Mouse (Mus musculus): ENCODE data around the gene Ldhc. TPM values are rescaled to one million over a fixed set of nuclear protein-coding genes. Genes with fewer than 3 reads are reported as not detected.

Ldhc gene
- polyA plus RNA-seq, 1 experiment from 2014 or later, result 0.19 TPM

DNA sequence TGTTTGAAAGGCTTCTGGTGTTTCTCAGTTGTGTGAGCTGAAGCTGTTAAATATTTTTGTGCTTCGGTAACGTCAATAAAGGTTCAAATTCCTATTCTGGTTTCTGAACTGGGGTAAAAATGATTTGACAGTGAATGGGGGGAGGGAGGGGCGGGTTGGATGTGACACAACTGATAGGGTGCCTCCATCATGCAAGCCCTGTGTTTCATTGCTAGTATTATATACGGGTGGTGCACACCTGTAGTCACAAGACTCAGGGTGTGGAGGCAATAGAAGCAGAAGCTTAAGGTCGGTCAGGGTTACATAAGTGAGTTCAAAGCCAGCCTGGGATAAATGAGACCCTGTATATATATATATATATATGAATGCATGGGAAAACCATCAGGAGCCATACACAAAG lies 21.1 kb upstream of the Ldhc start:
- H3K36me3 ChIP-seq (ENCODE audit: control insufficient read depth, insufficient read depth, low read length), result no peaks in the 10 kb centered on the region
- no peaks in the 10 kb centered on the region for H3K27me3 ChIP-seq (ENCODE audit: control insufficient read depth, insufficient read depth, low read length)
- 0 out of 2 replicates have a peak, but pooled peaks cover 4% of the 10 kb centered on the region for H3K4me1 ChIP-seq (ENCODE audit: control insufficient read depth, insufficient read depth, low read length)
- ATAC-seq (ENCODE audit: low read depth), result no peak
- no peak overlapping the region for H3K4me2 ChIP-seq (ENCODE audit: low read depth, low read length)
- no peak overlapping the region for H3K9ac ChIP-seq (replicated peaks; ENCODE audit: low read depth, low read length)
- H3K27ac ChIP-seq (ENCODE audit: low read depth, low read length), result no peak overlapping the region
- no peaks in the 10 kb centered on the region for H3K9me3 ChIP-seq (ENCODE audit: control insufficient read depth, low read length)
- 80% methylated on average over 5 of the region's 5 CpGs for WGBS
- H3K4me3 ChIP-seq (ENCODE audit: low read depth, low read length), result no peak overlapping the region

GRCm38 (mm10) chr7:46840326-46840725 lies 20.7 kb upstream of the Ldhc start:
- WGBS, result 75% methylated on average over 4 of the region's 4 CpGs
- Histone ChIP-seq H3K4me2 (ENCODE audit: low read depth, low read length) (no peak overlapping the region), H3K9ac (replicated peaks; ENCODE audit: low read depth, low read length) (no peak overlapping the region), H3K27ac (ENCODE audit: low read depth, low read length) (no peak overlapping the region), H3K9me3 (ENCODE audit: control insufficient read depth, low read length) (no peaks in the 10 kb centered on the region), H3K36me3 (ENCODE audit: control insufficient read depth, insufficient read depth, low read length) (no peaks in the 10 kb centered on the region), H3K4me1 (ENCODE audit: control insufficient read depth, insufficient read depth, low read length) (0 out of 2 replicates have a peak, but pooled peaks cover 4% of the 10 kb centered on the region), H3K4me3 (ENCODE audit: low read depth, low read length) (no peak overlapping the region), H3K27me3 (ENCODE audit: control insufficient read depth, insufficient read depth, low read length) (no peaks in the 10 kb centered on the region)
- no peak for ATAC-seq (ENCODE audit: low read depth)

- Histone ChIP-seq H3K4me1 (ENCODE audit: control insufficient read depth, insufficient read depth, low read length) (0 out of 2 replicates have a peak, but pooled peaks cover 4% of the 10 kb centered on the region), H3K4me3 (ENCODE audit: low read depth, low read length) (no peak within 1 kb of the TSS), H3K36me3 (ENCODE audit: control insufficient read depth, insufficient read depth, low read length) (no peaks in the 10 kb centered on the region), H3K9ac (replicated peaks; ENCODE audit: low read depth, low read length) (no peak within 1 kb of the TSS), H3K27me3 (ENCODE audit: control insufficient read depth, insufficient read depth, low read length) (no peaks in the 10 kb centered on the region), H3K9me3 (ENCODE audit: control insufficient read depth, low read length) (no peaks in the 10 kb centered on the region), H3K27ac (ENCODE audit: low read depth, low read length) (no peak within 1 kb of the TSS), H3K4me2 (ENCODE audit: low read depth, low read length) (no peak within 1 kb of the TSS)
- ATAC-seq (ENCODE audit: low read depth), result no peak
- 31% methylated on average over 6 of the region's 6 CpGs for WGBS
These were observed 20.0 kb upstream of the Ldhc start, which contains the start of gene Ldha for GRCm38 (mm10) chr7:46840787-46841525. Ldha (plus strand) TSS chr7:46841475.

DNA sequence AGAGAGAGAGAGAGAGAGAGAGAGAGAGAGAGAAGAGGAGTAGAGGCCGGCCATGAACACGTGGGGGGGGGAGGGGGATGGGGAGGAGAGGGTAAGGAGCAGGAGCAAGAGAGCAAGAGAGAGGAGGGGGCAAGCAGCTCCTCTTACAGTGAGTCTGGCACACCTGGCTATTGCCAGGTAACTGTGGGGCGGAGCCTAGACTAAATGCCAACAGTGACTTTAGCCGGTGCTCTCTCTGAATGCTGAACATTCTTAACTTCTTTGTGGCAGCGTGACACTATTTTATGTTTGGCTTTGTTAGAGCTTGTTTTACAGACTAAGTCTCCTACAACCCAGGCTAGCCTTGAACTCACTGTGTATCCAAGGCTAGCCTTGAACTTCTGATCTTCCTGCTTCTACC lies 18.7 kb upstream of the Ldhc start:
- 53% methylated on average over 5 of the region's 5 CpGs for WGBS
- no peak for ATAC-seq (ENCODE audit: low read depth)
- Histone ChIP-seq H3K27me3 (ENCODE audit: control insufficient read depth, insufficient read depth, low read length) (no peaks in the 10 kb centered on the region), H3K4me1 (ENCODE audit: control insufficient read depth, insufficient read depth, low read length) (peaks cover 4% of the 10 kb centered on the region; the same call in 1 of the 2 replicates), H3K4me2 (ENCODE audit: low read depth, low read length) (no peak overlapping the region), H3K4me3 (ENCODE audit: low read depth, low read length) (no peak overlapping the region), H3K36me3 (ENCODE audit: control insufficient read depth, insufficient read depth, low read length) (no peaks in the 10 kb centered on the region), H3K27ac (ENCODE audit: low read depth, low read length) (no peak overlapping the region), H3K9me3 (ENCODE audit: control insufficient read depth, low read length) (no peaks in the 10 kb centered on the region), H3K9ac (replicated peaks; ENCODE audit: low read depth, low read length) (no peak overlapping the region)

DNA sequence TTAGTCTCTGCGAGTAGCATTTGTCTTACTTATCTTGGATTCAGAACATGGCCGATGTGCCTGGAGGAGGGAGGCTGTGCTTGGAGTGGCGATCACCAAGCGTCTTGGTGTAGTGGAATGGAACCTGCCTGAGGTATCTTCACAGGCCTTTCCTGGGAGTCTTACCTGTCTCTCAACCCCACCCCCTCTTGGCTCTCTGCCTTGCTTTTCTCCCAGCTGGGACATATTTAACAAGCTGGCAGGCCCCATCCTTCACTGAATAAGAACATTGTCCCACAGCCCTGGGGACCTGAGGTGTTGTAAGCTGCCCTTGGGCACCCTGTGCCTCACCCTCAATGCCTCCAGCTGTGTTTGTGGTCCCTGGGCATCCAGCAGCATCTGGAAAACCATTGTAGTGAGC lies 17.4 kb upstream of the Ldhc start:
- Histone ChIP-seq H3K4me1 (ENCODE audit: control insufficient read depth, insufficient read depth, low read length) (no peaks in the 10 kb centered on the region; the same call in 1 of the 2 replicates), H3K4me2 (ENCODE audit: low read depth, low read length) (no peak overlapping the region), H3K9me3 (ENCODE audit: control insufficient read depth, low read length) (no peaks in the 10 kb centered on the region), H3K27ac (ENCODE audit: low read depth, low read length) (no peak overlapping the region), H3K36me3 (ENCODE audit: control insufficient read depth, insufficient read depth, low read length) (no peaks in the 10 kb centered on the region), H3K9ac (replicated peaks; ENCODE audit: low read depth, low read length) (no peak overlapping the region), H3K27me3 (ENCODE audit: control insufficient read depth, insufficient read depth, low read length) (no peaks in the 10 kb centered on the region), H3K4me3 (ENCODE audit: low read depth, low read length) (no peak overlapping the region)
- no peak for ATAC-seq (ENCODE audit: low read depth)
- 98% methylated on average over 4 of the region's 4 CpGs for WGBS

DNA sequence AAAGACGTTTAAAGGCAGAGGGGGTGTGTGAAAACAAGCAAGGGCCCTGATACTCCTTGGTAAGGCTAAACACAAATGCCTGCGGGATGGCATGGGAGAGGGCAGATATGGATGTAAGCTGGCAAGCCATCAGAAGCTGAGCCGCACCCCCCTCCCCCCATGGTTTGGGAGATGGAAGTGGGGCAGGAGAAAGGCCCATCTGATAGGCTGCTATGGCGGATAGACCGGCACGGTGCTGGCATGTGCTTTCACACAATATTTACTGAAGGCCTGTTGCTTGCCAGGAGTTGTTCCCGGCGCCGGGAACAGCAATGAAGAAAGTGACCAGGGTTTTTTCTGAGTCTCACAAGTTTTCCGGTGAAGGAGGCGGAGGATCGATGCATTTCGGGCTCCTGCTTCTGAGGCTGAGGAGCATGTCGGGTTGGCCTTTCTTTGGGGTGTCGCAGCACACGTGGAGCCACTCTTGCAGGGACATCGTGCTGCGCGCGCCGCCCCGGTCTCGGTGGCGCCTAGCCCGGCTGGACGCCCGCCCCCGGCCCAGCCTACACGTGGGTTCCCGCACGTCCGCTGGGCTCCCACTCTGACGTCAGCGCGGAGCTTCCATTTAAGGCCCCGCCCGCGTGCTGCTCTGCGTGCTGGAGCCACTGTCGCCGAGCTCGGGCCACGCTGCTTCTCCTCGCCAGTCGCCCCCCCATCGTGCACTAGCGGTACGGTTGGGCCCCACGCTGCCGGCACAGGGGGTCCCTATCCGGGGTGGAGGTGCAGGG lies 15.6 kb upstream of the Ldhc start:
- WGBS, result under 1% methylated on average over 41 of the region's 51 CpGs

DNA sequence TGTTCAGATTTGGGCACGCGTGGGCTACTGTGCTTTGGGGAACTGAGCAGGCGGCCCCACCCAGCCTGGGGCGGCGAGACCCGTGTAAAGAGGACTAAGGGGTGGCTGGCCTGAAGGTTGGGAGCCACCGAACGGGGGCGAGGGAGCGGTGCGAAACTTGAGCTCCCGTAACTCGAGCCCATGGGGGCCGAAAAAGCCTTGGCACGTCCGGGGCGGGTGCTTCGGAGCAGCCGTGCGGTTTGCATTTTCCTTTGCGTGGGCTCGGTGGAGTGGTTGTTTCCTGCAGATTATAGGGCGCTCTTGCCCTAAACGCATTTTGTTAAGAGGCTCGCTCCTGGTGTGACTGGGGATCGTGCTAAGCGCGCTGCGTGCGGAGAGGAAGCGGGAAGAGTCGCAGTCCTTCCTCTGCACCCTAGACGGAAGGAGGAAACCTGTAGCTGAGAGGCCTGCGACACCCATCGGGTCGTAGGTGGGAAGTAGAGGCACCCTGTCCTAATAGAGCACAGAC lies 15.0 kb upstream of the Ldhc start:
- no peaks in the 10 kb centered on the region; the same call in 1 of the 2 replicates for H3K4me1 ChIP-seq (ENCODE audit: control insufficient read depth, insufficient read depth, low read length)
- peak overlapping the region; percentile 82 for H3K9ac ChIP-seq (replicated peaks; ENCODE audit: low read depth, low read length)
- H3K9me3 ChIP-seq (ENCODE audit: control insufficient read depth, low read length), result no peaks in the 10 kb centered on the region
- H3K4me2 ChIP-seq (ENCODE audit: low read depth, low read length), result peak overlapping the region; percentile 90
- peaks cover 8% of the 10 kb centered on the region for H3K36me3 ChIP-seq (ENCODE audit: control insufficient read depth, insufficient read depth, low read length)
- H3K4me3 ChIP-seq (ENCODE audit: low read depth, low read length), result peak overlapping the region; percentile 72
- H3K27ac ChIP-seq (ENCODE audit: low read depth, low read length), result peak overlapping the region; percentile 71
- WGBS, result under 1% methylated on average over 36 of the region's 36 CpGs
- peak; percentile 8; the same call in 1 of the 2 replicates for ATAC-seq (ENCODE audit: low read depth)
- H3K27me3 ChIP-seq (ENCODE audit: control insufficient read depth, insufficient read depth, low read length), result no peaks in the 10 kb centered on the region

More for the DNA sequence above, 15.6 kb upstream of the Ldhc start:
- Histone ChIP-seq H3K4me2 (ENCODE audit: low read depth, low read length) (peak overlapping the region; percentile 90), H3K4me3 (ENCODE audit: low read depth, low read length) (peak overlapping the region; percentile 72), H3K4me1 (ENCODE audit: control insufficient read depth, insufficient read depth, low read length) (no peaks in the 10 kb centered on the region; the same call in 1 of the 2 replicates), H3K27me3 (ENCODE audit: control insufficient read depth, insufficient read depth, low read length) (no peaks in the 10 kb centered on the region), H3K27ac (ENCODE audit: low read depth, low read length) (peak overlapping the region; percentile 71), H3K36me3 (ENCODE audit: control insufficient read depth, insufficient read depth, low read length) (peaks cover 7% of the 10 kb centered on the region; the same call in 1 of the 2 replicates), H3K9me3 (ENCODE audit: control insufficient read depth, low read length) (no peaks in the 10 kb centered on the region), H3K9ac (replicated peaks; ENCODE audit: low read depth, low read length) (peak overlapping the region; percentile 82)
- ATAC-seq (ENCODE audit: low read depth), result peak; percentile 89

DNA sequence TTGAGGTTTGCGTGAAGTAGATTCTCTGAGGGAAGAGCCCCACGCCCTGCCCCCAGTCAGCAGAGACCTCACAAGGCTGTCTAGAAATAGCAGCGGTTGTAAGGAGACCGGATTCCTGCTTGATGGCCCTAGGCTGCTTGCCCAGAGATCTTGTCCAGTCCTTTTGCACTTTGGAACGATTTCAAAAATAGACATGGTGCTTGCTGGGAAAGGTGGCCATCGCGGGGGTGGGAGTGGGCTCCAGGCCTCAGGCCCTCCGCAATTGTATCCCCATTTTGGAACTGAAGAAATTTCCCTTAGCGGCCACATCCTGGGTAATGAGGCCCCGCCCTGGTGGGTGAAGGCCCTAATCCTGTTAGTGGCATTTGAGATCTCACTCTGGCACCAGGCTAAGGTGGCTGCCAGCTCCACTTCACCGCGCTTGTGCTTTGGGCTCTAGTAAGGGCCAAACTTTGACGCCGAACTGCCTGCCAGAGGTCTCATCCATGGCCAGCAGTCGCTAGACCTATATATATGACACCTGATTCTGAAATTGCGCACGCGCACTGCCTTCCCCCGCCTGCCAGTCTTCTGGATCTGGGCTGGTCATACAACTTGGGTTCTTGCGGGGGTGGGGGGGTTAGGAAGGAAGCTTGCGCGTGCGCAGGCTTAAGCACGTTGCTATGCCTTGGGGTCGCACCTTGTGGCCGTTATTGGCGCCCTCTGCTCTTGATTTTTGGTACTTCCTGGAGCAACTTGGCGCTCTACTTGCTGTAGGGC lies 14.3 kb upstream of the Ldhc start:
- H3K36me3 ChIP-seq (ENCODE audit: control insufficient read depth, insufficient read depth, low read length), result peaks cover 14% of the 10 kb centered on the region
- H3K4me1 ChIP-seq (ENCODE audit: control insufficient read depth, insufficient read depth, low read length), result no peaks in the 10 kb centered on the region; the same call in 1 of the 2 replicates
- H3K4me2 ChIP-seq (ENCODE audit: low read depth, low read length), result peak overlapping the region; percentile 90
- no peaks in the 10 kb centered on the region for H3K27me3 ChIP-seq (ENCODE audit: control insufficient read depth, insufficient read depth, low read length)
- under 1% methylated on average over 28 of the region's 28 CpGs for WGBS
- H3K9me3 ChIP-seq (ENCODE audit: control insufficient read depth, low read length), result no peaks in the 10 kb centered on the region
- H3K27ac ChIP-seq (ENCODE audit: low read depth, low read length), result peak overlapping the region; percentile 71; the same call in 1 of the 2 replicates
- ATAC-seq (ENCODE audit: low read depth), result peak; percentile 47
- H3K4me3 ChIP-seq (ENCODE audit: low read depth, low read length), result peak overlapping the region; percentile 72
- H3K9ac ChIP-seq (replicated peaks; ENCODE audit: low read depth, low read length), result peak overlapping the region; percentile 82
